Mouse (Mus musculus) erythroblast, embryonic 14.5 days (primary cell): ENCODE results near the gene Ajm1. TPM values are rescaled to one million over a fixed set of nuclear protein-coding genes. Genes with fewer than 3 reads are reported as not detected.

Experiments
- H3K27me3 ChIP-seq: 2 replicates; pipeline ENCODE4 v1.6.1; 2012; ENCODE audit warnings: inconsistent platforms; ENCODE audit not compliant: control insufficient read depth
- H3K36me3 ChIP-seq: 2 replicates; pipeline ENCODE4 v1.6.1; 2012; ENCODE audit warnings: mild to moderate bottlenecking, inconsistent platforms; ENCODE audit not compliant: control insufficient read depth
- H3K4me1 ChIP-seq: 2 replicates; pipeline ENCODE4 v1.6.1; 2012; ENCODE audit warnings: inconsistent platforms; ENCODE audit not compliant: control insufficient read depth
- H3K4me3 ChIP-seq: replicated peaks from 2 replicates; pipeline ENCODE3; 2012; ENCODE audit warnings: moderate library complexity, mild to moderate bottlenecking, inconsistent platforms
- H3K9me3 ChIP-seq: 2 replicates; pipeline ENCODE4 v1.6.1; 2012; ENCODE audit warnings: low read length, inconsistent platforms, mixed read lengths; ENCODE audit not compliant: control insufficient read depth
- GATA1 ChIP-seq: IDR thresholded peaks from 2 replicates; pipeline ENCODE4 v1.6.1; 2012; ENCODE audit warnings: low read length, inconsistent platforms, mixed read lengths
- TAL1 ChIP-seq: IDR thresholded peaks from 3 replicates; pipeline ENCODE4 v1.6.1; 2012; ENCODE audit warnings: low read length, inconsistent platforms, mixed read lengths
- polyA plus RNA-seq: library from polyadenylated mRNA; stranded (reverse); fragments of >175 nt; gene quantifications from 2 replicates; pipeline ENCODE4 v1.2.3, GENCODE M21; 2012

Gene Ajm1
- polyA plus RNA-seq, 1 experiment: not detected

GRCm38 (mm10) chr2:25585601-25586000 is 4.0 kb upstream of the Ajm1 start:
- Histone ChIP-seq H3K27me3 (peaks cover 9% of the 10 kb centered on the region), H3K4me3 (no peak overlapping the region), H3K9me3 (no peaks in the 10 kb centered on the region), H3K36me3 (peaks cover 70% of the 10 kb centered on the region), H3K4me1 (peaks cover 18% of the 10 kb centered on the region)
- TF ChIP-seq TAL1: no peak
- TF ChIP-seq GATA1: no peak

- peaks cover 62% of the 10 kb centered on the region for H3K36me3 ChIP-seq
- H3K4me3 ChIP-seq: no peak overlapping the region
- peaks cover 19% of the 10 kb centered on the region for H3K4me1 ChIP-seq
- no peak for TF ChIP-seq GATA1
- TF ChIP-seq TAL1: no peak
- peaks cover 16% of the 10 kb centered on the region for H3K27me3 ChIP-seq
- H3K9me3 ChIP-seq: no peaks in the 10 kb centered on the region
Measured at GRCm38 (mm10) chr2:25584856-25585255, 3.3 kb upstream of the Ajm1 start.

- Histone ChIP-seq H3K36me3 (peaks cover 58% of the 10 kb centered on the region), H3K4me3 (no peak overlapping the region), H3K4me1 (peaks cover 22% of the 10 kb centered on the region), H3K27me3 (peaks cover 23% of the 10 kb centered on the region), H3K9me3 (peaks cover 3% of the 10 kb centered on the region)
- TF ChIP-seq TAL1 (no peak), GATA1 (no peak)
Measured at GRCm38 (mm10) chr2:25584152-25584551, 2.6 kb upstream of the Ajm1 start.

- TF ChIP-seq TAL1 (no peak), GATA1 (no peak)
- H3K36me3 ChIP-seq: peaks cover 55% of the 10 kb centered on the region
- H3K4me1 ChIP-seq: peaks cover 22% of the 10 kb centered on the region
- H3K9me3 ChIP-seq: peaks cover 9% of the 10 kb centered on the region
- H3K27me3 ChIP-seq: peaks cover 29% of the 10 kb centered on the region
- H3K4me3 ChIP-seq: no peak overlapping the region
Measured at GRCm38 (mm10) chr2:25583571-25583970, 2.0 kb upstream of the Ajm1 start.

GRCm38 (mm10) chr2:25583120-25583481 is 1.5 kb upstream of the Ajm1 start:
- Histone ChIP-seq H3K36me3 (peaks cover 50% of the 10 kb centered on the region), H3K4me3 (no peak overlapping the region), H3K9me3 (peaks cover 14% of the 10 kb centered on the region), H3K27me3 (peaks cover 34% of the 10 kb centered on the region), H3K4me1 (peaks cover 24% of the 10 kb centered on the region)
- TF ChIP-seq TAL1 (no peak), GATA1 (no peak)

GRCm38 (mm10) chr2:25582466-25583119 is 1.0 kb upstream of the Ajm1 start:
- TF ChIP-seq TAL1: no peak
- H3K9me3 ChIP-seq: peaks cover 18% of the 10 kb centered on the region
- H3K27me3 ChIP-seq: peaks cover 39% of the 10 kb centered on the region
- no peak overlapping the region for H3K4me3 ChIP-seq
- peaks cover 45% of the 10 kb centered on the region for H3K36me3 ChIP-seq
- H3K4me1 ChIP-seq: peaks cover 28% of the 10 kb centered on the region

GRCm38 (mm10) chr2:25581901-25582301 is 344 bp upstream of the Ajm1 start:
- TF ChIP-seq TAL1 (no peak), GATA1 (no peak)
- Histone ChIP-seq H3K9me3 (peaks cover 25% of the 10 kb centered on the region), H3K27me3 (peaks cover 46% of the 10 kb centered on the region), H3K36me3 (peaks cover 38% of the 10 kb centered on the region), H3K4me1 (peaks cover 30% of the 10 kb centered on the region), H3K4me3 (no peak overlapping the region)

GRCm38 (mm10) chr2:25580621-25581101 is 896 bp downstream of the Ajm1 start:
- H3K4me1 ChIP-seq: peaks cover 35% of the 10 kb centered on the region
- no peak for TF ChIP-seq TAL1
- no peak for TF ChIP-seq GATA1
- H3K9me3 ChIP-seq: peaks cover 27% of the 10 kb centered on the region
- H3K36me3 ChIP-seq: peaks cover 30% of the 10 kb centered on the region
- peaks cover 58% of the 10 kb centered on the region for H3K27me3 ChIP-seq
- H3K4me3 ChIP-seq: no peak overlapping the region

GRCm38 (mm10) chr2:25579737-25580460 is 1.7 kb downstream of the Ajm1 start:
- Histone ChIP-seq H3K4me3 (no peak overlapping the region), H3K27me3 (peaks cover 63% of the 10 kb centered on the region), H3K4me1 (peaks cover 42% of the 10 kb centered on the region)

More at GRCm38 (mm10) chr2:25579737-25580460, 1.7 kb downstream of the Ajm1 start:
- Histone ChIP-seq H3K36me3 (peaks cover 23% of the 10 kb centered on the region), H3K9me3 (peaks cover 27% of the 10 kb centered on the region)
- TF ChIP-seq TAL1 (no peak), GATA1 (no peak)
